Mouse (Mus musculus): ENCODE data around the gene Zfp444.
"Not testable (repeated sequence)": the region's sequence is repeated elsewhere in the genome, so short reads cannot be mapped to it uniquely, and the experiment has no call there.

The Zfp444 gene

DNA sequence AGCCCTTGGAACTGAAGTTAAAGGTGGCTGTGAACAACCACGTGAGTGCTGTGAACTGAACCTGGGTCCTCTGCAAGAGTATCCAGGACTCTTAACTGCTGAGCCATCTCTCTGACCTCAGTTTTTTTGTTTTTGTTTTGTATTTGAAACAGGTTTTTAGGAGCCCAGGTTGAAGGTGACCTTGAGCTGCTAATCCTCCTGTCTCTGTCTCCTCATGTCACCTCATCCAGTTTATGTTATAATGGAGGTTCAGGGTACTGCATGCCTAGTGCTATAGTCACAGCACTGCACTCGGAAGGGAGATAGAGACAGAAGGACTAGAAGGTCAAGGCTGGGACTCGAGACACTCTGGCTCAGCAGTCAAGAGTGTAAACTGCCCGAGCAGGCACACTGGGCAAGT is 9.9 kb upstream of the Zfp444 start:
- no peak for DNase-seq

DNA sequence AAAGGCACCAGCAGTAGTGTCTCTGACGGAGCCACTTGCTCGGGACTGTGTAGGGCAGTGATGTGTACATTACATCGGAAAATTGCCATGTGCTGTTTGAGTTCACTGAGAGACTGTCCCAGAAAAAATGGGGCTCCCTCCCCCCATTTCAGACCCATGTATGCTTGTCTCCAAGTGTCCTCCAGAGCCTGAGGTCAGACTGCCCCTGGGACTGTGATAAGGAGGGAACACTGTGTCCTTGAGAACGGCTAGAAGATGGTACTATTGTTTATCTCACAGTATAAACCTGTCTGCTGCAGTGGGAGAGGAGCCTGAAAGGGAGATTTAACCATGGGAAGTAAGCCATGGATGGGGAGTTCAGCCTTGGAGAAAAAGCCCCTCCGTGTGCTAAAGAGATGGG is 7.4 kb upstream of the Zfp444 start:
- no peak for DNase-seq

DNA sequence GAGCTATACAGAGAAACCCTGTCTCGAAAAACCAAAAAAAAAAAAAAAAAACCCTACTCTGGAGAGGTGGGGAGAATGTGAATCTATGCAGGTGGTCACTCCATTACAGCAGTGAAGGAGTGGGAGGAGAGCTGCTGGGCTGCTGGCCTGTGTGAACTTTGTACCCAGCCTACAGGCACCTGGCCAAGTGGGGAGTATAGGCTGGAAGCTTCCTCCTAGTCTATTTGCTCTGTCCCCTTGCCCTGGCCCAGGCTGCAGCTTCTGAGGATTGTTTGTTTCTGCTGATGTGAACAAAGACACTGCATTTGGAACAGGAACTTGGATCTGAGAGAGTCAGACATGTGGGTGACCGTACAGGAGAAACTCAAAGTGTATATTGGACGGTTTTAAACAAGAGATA is 2.6 kb upstream of the Zfp444 start:
- DNase-seq: no peak

DNA sequence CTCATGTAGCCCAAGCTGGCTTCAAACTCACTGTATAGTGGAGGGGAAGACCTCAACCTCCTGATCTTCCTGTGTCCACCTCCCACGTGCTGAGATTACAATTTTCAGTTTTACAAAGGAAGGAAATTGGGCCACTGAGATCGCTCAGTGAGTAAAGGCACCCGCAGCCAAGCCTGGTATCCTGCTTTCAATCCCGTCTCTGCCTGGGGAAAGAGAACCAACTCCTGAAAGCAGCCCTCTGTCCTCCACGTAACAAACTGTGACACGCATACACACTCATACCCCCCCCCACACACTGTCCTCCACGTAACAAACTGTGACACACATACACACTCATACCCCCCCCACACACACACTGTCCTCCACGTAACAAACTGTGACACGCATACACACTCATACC is 1.6 kb upstream of the Zfp444 start:
- DNase-seq: no peak

DNA sequence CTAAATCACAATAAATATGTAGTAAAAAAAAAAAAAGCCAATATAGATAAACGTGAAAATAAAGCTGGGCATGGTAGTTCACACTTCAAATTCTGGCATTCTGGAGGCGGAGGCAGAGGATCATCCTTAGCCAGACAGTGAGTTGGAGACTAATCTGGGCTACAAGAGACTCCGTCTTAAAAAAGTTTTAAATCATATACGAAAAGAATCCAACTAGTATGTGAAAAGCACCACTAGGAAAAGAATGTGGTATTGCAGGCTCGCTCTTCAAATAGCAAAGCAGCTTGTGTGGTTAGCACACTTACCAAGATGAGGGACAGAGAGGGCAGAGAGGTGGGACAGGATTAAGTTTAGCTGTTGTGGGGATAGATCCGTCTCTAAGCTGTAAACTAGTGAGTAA is 1.2 kb upstream of the Zfp444 start:
- no peak for DNase-seq

DNA sequence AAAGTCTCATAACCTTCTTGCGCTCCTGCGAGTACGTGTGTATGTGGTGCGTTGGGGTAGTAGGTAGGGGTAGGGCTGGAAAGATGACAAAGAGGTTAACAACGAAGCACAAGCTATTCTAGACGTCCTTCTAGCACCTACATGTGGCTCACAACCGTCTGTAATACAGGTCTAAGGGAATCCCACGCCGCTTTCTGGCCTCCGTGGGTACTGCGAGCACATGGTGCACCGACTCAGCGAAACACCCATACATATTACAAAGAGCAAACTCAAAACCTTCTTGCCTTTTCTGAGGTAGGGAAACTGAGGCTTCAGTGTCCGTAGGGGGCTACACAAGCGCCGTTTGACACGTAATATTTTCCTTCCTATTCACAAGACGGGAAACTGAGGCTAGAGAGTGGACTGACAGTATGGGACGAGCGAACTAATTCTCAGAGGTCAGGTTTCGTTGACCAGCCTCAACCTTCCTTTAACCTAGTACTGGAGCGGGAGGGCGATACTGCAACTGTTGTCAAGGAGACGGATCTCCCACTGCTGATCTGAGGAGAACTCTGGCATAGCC is 501 bp upstream of the Zfp444 start:
- peak; percentile 45 to 68 for DNase-seq

DNA sequence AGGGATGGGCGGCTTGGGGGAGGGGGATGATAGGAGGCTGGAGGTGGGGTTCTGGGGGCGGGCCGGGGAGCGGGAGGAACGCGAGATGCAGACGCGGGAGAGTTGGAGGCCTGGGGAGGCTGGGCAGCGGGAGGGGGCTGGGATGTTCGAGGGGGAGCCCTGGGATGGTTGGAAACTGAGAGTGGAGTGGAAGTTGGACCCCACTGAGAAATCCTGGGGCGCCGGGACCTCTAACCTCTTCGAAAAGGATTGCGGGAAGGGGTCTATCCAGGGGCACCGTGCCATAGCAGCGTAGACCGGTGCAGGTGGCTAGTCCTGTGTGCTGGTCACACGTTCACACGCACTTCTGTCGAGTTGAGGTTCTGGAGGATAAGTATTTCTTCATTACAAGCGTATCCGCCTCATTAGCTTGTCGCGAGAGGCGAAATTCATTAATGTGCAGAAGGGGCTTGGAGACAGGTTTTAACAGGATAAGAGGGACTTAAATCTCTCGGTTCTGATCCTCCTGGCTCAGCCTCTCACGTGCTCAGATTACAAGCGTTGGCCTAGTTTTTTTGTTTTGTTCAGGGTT is 733 bp downstream of the Zfp444 start:
- DNase-seq: no peak

DNA sequence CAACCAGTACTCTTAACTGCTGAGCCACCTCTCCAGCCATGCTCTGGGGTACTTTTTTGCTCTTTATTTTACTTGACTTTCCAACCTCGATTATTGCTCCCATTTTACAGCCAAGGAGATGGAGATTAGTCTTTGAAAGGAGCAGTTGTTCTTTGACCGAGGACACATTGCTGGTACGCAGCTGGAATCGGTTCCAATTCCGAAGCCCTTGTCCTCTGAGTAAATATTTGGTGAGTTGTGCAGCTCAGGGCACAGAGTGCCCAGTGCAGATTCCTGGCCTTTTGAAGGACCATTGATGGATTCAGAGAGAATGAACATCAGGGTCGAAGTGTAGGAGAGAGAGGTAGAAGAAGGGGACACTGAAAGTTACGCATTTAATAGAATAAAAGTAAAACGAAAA is 1.8 kb downstream of the Zfp444 start:
- no peak for DNase-seq

DNA sequence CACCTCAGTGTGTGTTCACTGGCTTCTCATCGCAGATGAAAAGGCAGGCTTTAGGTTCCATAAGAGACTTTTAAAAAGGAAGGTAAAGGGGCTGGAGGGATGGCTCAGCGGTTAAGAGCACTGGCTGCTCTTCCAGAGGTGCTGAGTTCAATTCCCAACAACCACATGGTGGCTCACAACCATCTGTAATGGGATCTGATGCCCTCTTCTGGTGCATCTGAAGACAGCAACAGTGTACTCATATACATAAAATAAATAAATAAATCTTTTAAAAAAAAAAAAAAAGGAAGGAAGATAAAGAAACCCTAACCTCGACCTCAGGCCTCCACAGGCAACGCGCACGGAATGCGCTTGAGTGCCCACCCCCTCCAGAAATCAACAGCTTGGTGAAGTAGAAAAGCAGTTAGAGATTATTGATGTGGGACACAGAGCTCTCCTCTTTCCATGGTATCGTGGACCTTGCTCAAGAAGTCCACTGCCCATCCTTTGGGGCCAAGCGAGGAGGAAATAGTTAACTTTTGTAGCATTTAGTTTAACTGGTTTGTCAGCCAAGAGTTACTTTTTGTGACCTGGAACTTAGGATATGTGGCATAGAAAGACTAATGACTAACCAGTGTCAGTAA is 2.5 kb downstream of the Zfp444 start:
- not testable (repeated sequence) for DNase-seq

DNA sequence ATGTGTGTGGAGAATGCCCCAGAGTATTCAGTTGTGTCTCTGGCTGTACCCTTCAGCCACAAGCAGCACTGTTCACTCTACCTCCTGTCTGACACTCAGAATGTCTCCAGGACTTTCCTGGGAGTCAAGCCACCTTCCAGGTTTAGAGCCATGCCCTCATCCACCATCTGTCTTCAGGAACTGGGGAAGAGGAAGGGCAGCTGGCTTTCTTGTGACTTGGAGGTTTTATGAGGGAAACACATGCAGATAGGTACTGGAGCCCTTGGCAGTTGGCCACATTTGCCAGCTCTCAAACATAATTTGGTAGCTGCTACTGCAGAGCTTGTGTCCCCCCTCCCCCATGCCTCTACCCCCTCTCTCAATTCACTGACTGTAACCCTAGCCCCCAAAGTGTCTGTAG is 7.0 kb downstream of the Zfp444 start:
- no peak for DNase-seq

DNA sequence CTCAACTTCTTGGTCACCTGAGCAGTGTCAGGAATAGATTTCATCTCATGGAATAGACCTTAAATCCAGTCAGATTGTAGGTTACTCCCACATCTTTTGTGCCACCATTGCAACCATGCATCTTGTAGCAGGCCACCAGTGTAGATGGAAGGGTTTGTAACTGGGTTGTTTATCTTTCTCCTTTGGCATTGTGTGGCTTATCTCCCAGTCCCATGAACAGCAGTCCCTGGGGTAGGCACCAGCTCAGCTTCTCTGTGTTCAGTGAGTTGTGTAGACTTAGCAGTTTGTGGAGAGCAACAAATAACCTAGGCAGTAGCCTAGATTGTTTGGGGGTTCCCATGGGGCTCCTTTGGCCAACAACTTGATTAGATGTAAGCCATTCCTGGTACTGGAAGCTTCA is 10.9 kb downstream of the Zfp444 start:
- DNase-seq: no peak

DNA sequence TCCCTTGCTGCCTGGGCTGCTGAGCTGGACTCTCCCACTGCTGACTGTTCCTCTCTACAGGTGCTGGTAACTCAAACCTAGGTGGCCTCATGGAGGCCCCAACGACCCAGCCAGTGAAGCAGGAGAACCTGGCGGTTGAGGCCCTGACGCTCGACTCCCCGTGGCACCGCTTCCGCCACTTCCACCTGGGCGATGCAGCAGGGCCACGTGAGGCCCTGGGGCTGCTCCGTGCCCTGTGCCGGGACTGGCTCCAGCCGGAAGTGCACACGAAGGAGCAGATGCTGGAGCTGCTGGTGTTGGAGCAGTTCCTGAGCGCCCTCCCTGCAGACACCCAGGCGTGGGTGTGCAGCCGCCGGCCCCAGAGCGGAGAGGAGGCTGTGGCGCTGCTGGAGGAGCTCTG is 11.8 kb downstream of the Zfp444 start:
- no peak for DNase-seq

DNA sequence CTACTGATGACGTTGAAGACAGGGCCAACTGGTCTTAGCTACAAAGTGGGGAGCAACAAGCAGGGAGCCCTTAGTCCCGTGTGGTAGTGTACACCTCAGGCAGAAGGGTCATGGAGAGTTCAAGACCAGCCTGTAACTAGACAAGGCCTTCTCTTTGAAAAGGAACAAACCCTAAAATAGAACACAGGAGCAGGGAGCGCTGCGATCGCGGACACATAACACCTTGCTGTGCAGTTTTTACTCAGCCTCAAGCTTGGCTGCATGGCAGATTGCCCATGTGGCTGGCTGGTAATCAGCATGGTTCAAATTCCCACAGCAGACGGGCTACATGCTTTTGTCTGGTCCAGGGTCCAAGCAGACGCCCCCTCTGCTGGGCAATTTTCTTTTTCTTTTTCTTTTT is 12.5 kb downstream of the Zfp444 start:
- no peak for DNase-seq

DNA sequence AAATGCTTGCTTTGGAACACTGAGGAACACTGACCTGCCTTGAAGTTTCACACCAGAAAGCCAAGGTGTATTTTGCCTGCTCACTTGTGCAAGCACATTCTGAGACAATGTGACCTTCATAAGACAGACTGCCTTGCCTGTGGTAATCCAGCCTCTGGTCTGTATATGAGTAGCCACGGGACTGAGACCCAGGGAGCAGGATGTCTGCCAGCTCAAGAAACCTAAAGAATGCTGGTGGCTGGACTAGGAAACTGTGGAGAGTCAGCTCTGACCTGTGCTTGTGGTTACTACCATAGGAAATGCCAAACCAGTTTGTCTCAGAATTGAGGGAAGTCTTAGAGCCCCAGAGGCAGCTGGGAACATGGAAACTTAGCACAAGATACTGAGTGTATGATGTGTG is 13.4 kb downstream of the Zfp444 start:
- DNase-seq: no peak

DNA sequence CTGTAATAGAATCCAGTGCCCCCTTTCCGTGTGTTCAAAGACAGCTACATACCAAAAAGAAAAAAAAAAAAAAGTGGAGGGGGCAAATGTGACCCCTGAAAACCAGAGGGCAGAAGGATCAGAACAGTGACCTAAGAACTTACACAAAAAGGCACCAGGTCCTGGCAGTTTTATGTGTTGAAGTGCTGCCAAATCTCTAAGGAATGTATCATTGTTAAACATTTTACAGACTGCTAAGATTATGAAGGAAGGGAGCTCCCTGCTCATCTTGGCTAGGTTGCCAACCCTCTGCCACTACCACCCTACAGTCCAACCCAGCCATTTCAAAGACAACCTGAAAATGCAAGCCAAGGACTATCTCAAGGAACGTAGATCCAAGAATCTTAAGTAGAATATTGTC is 14.2 kb downstream of the Zfp444 start:
- no peak for DNase-seq

DNA sequence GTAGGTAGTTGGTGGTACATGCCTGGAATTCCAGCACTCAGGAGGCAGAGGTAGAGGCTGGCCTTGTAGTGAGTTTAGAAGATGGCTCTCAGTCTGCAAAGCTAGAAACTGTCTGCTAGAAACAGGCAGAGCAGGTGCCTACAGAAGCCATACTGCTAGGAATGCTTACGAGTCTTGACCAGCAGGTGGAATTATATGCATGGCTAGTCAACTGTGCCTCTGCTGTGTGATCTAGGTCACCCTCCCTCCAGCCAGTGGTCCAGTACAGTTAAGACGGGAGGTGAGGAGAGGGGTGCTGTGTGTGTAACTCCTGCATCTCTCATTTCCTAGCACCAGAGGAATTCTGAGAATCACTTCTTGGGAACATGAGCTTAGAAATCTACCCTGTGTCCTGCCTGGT is 14.7 kb downstream of the Zfp444 start:
- no peak for DNase-seq

DNA sequence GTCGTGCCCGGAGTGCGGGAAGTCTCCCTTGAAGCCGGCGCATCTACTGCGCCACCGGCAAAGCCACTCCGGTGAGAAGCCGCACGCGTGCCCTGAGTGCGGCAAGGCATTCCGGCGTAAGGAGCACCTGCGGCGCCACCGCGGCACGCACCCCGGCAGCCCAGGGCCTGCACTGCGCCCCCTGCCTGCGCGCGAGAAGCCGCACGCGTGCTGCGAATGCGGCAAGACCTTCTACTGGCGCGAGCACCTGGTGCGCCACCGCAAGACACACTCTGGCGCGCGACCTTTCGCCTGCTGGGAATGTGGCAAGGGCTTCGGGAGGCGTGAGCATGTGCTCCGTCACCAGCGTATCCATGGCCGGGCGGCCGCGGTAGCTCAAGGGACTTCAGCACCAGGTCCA is 17.5 kb downstream of the Zfp444 start:
- DNase-seq: no peak

DNA sequence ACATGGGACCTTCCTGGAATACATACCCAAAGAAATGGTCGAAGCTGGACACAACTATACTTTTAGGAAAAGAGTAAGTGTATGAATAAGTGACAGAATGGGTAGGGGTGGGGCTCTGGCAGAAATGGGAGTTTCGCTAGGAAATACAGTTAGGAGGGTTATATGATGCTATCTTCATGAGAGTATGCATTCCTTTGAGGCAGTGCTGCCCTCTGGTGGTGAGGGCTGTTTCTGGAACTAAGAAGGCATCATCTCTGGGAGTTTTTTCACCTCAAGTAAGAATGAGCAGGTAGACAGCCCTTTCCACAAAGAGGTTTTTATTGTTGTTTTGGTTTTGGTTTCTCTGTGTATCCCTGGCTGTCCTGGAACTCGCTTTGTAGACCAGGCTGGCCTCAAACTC is 19.4 kb downstream of the Zfp444 start:
- DNase-seq: peak; percentile 36 to 82

DNA sequence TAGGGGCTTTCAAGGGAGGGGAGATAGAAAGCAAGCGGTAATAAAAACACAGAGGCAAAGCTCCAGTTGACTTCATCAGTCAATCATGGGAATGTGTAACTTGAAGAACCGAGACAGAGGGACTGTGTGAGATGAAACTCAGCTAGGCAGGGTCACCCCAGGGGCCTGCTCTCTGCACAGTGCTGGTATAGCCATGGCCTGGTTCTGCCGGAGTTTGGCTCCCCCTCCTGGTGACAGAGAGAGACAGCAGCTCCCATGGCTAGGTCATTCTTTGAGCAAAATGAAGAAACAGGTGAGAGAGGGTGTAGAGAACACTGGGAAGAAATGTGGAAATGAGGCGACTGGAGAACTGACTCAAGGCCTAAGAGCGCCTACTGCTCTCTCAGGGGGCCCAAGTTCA is 22.1 kb downstream of the Zfp444 start:
- DNase-seq: peak in 1 of 2 experiments; percentile 57

DNA sequence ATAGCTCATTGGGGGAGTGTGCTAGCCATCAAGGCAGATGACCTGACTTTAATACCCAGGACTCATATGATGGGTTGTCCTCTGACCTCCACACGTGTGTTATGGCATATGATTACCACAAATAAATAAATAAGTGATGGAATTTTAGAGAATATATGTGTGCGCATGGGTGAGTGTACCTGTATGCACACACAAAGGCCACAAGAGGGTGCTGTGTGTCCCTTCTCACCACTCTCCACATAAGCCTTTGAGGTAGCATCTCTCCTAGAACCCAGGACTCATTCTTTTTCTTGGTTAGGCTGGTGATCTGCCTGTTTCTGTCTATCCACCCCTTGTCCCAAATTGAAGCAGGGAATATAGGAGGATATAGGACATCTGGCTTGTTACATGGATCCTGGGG is 23.8 kb downstream of the Zfp444 start:
- no peak for DNase-seq

DNA sequence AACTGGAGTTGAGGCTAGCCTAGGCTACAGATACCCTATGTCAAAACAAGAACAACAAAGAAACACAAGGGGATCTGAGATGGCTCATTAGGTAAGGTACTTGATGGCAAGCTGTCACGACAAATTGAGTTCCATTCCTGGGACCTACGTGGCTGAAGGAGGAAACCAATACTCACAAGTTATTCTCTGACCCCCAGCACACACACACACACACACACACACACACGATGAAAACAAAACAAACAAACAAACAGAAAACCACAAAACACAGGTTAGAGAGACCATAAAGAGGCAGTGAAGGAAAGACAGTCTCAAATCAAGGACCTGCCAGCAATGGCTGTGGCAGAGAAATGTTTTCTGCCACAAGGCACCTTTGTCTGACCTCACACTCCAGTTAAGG is 24.8 kb downstream of the Zfp444 start, which contains the start of gene Galp:
Galp (plus strand) TSS at position 301 of the 400 bp plus-strand sequence.
- DNase-seq: no peak

DNA sequence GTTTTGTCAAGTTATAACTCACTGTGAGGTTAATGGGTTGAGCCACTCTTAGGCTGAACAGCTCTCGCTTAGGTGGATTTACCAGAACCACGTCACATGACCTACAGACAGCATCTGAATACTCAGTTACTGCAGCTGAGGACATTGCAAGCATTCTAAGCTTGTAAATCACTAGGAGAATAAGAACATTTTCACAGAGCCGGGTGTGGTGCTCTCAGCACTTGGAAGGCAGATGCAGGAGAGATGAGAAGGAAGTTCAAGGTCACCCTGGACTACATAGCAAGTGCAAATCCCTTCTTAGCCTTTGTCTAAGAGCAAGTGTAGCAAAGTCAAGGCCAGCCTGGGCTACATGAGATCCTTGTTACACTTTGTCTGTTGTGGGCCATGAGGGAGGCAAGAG is 32.2 kb downstream of the Zfp444 start:
- no peak for DNase-seq

DNA sequence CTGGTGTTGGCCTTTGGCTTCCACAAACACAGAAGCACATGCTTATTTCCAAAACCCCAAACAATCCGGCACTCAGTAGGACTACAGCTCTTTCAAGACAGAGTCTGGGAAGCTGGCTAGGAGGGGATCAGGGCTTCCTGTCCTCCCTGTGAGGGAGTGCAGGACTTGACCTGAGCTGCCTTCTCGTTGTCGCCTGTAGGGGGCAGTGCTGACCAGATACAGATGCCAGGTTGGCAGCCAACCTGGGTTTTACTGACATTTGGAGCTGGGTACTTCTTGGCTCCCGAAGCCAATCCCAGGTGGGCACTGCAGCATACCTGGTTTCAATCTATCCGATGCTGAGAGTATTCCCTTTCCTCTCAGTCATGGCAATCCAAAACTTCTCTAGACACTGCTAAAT is 41.1 kb downstream of the Zfp444 start:
- DNase-seq: peak in 1 of 2 experiments; percentile 37

DNA sequence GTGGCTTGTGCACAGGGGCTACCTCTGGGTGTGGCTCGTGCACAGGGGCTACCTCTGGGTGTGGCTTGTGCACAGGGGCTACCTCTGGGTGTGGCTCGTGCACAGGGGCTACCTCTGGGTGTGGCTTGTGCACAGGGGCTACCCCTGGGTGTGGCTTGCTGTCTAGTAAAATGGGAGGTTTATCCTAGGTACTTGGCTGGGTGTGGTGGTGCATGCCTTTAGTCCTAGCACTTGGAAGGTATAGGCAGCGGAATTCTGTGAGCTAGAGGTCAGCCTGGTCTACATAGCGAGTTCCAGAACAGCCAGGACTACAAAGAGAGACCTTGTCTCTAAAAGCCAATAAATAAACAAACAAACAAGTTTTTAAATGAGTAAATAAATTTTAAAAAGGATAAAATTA is 42.7 kb downstream of the Zfp444 start:
- not testable (repeated sequence) for DNase-seq

DNA sequence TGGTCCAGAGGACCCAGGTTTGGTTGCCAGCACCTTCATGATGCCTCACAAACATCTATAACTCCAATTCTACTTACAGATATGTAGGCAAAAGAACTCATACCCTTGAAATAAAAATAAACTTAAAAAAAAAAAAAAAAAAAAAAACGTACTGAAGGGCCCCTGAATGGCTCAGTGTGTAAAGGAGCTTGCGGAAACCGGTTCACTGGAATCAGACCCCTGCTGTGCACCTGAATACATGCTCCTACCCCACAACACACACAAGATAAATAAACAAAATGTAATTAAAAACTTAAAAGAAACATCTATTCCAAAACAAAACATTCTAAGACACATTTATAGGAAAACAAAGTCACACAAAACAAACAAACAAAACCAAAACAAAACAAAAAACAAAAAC is 48.1 kb downstream of the Zfp444 start:
- no peak for DNase-seq

Data from spleen, adult 18-20 months (tissue).